Mouse (Mus musculus): Measurements from ENCODE around the gene Slc22a14. TPM values are rescaled to one million over a fixed set of nuclear protein-coding genes. Genes with fewer than 3 reads are reported as not detected.

Slc22a14 gene
- polyA plus RNA-seq, 1 experiment, result not detected

DNA sequence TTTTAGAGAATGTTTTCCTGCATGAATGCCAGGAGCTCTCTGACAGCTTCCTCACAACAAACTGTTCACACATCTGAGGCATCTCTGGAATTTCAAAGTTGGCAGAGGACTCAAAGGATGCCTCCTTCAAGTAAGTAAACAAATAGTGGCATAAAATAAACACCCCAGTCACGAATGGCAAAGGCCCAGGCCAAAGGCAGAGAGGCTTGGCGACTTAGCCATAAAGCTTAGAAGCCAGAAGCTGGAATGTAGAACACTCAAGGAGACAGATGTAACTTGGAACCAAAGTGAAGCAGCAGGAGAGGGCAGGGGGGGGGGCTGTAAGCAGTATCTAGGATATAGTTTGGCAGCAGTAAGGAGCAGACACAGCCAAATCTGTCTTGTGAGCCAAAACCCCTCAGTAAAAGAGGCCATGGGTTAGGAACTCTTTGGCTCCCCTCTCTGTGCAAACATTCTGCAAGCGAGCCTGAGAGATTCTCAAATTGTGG is 184.1 kb downstream of the Slc22a14 start:
- Histone ChIP-seq H3K4me3 (no peak overlapping the region), H3K27me3 (ENCODE audit: control insufficient read depth, insufficient read depth, insufficient read length) (peaks cover 50% of the 10 kb centered on the region), H3K4me2 (ENCODE audit: low read depth) (no peak overlapping the region), H3ac (ENCODE audit: control insufficient read depth, insufficient read length) (no peak overlapping the region), H3K79me2 (ENCODE audit: control insufficient read depth, insufficient read depth) (no peaks in the 10 kb centered on the region), H3K36me3 (ENCODE audit: control insufficient read depth, insufficient read depth) (no peaks in the 10 kb centered on the region)
- TF ChIP-seq MAX (IDR thresholded peaks at IDR 0.05; ENCODE audit: low read depth), result no peak
- no peak for TF ChIP-seq SRF (IDR thresholded peaks at IDR 0.05; ENCODE audit: control insufficient read depth, insufficient read length, low read depth)
- TF ChIP-seq TCF12 (IDR thresholded peaks at IDR 0.05; ENCODE audit: insufficient read depth, poor library complexity, severe bottlenecking), result no peak
- no peak for TF ChIP-seq MYOD1 (IDR thresholded peaks at IDR 0.05; ENCODE audit: control insufficient read depth in 1 of 3, insufficient read length in 2 of 3, low read depth in 2 of 3)
- TF ChIP-seq TCF3 (IDR thresholded peaks at IDR 0.05; ENCODE audit: insufficient read length, low read depth), result no peak
- TF ChIP-seq USF1 (IDR thresholded peaks at IDR 0.05; ENCODE audit: low read depth), result no peak
- TF ChIP-seq E2F4 (IDR thresholded peaks at IDR 0.05; ENCODE audit: insufficient read depth), result no peak
- no peak for TF ChIP-seq POLR2AphosphoS2 (IDR thresholded peaks at IDR 0.05; ENCODE audit: insufficient read length, low read depth)
- no peak for TF ChIP-seq CEBPB (IDR thresholded peaks at IDR 0.05; ENCODE audit: insufficient read depth, poor library complexity, severe bottlenecking)
- no peak for TF ChIP-seq POLR2A (IDR thresholded peaks at IDR 0.05; ENCODE audit: insufficient read length, low read depth)
- no peak for TF ChIP-seq REST (IDR thresholded peaks at IDR 0.05; ENCODE audit: insufficient read depth, insufficient read length)
- no peak for TF ChIP-seq MYOG (IDR thresholded peaks at IDR 0.05; ENCODE audit: control insufficient read depth in 1 of 3, insufficient read depth in 1 of 3, insufficient read length in 2 of 3, low read depth in 2 of 3)

DNA sequence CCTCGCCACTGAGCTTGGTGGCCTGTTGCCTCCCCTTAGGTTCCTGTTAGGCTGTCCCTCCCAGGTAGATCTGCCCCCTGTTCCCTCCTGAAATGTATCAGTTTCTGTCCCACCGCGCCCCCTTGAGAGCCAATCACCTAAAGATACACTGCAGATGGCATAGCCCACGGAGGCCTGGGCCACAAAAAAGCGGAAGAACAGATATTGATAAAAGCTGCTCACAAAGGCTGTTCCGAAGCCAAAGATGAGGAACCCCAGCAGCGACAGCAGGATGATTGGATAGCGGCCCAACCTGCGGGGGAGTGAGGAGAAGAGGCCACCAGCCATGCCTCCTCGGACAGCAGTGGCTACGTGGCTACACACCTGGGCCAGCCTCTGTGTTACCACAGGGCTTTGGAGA is 186.1 kb downstream of the Slc22a14 start:
- H3ac ChIP-seq (ENCODE audit: control insufficient read depth, insufficient read length), result no peak overlapping the region
- no peak overlapping the region for H3K4me3 ChIP-seq
- H3K27me3 ChIP-seq (ENCODE audit: control insufficient read depth, insufficient read depth, insufficient read length), result peaks cover 64% of the 10 kb centered on the region
- no peak overlapping the region for H3K4me2 ChIP-seq (ENCODE audit: low read depth)
- TF ChIP-seq CEBPB (IDR thresholded peaks at IDR 0.05; ENCODE audit: insufficient read depth, poor library complexity, severe bottlenecking) (no peak), MYOD1 (IDR thresholded peaks at IDR 0.05; ENCODE audit: control insufficient read depth in 1 of 3, insufficient read length in 2 of 3, low read depth in 2 of 3) (no peak), POLR2AphosphoS2 (IDR thresholded peaks at IDR 0.05; ENCODE audit: insufficient read length, low read depth) (no peak), MAX (IDR thresholded peaks at IDR 0.05; ENCODE audit: low read depth) (no peak), REST (IDR thresholded peaks at IDR 0.05; ENCODE audit: insufficient read depth, insufficient read length) (no peak), USF1 (IDR thresholded peaks at IDR 0.05; ENCODE audit: low read depth) (no peak)
- H3K36me3 ChIP-seq (ENCODE audit: control insufficient read depth, insufficient read depth), result no peaks in the 10 kb centered on the region
- no peaks in the 10 kb centered on the region for H3K79me2 ChIP-seq (ENCODE audit: control insufficient read depth, insufficient read depth)

DNA sequence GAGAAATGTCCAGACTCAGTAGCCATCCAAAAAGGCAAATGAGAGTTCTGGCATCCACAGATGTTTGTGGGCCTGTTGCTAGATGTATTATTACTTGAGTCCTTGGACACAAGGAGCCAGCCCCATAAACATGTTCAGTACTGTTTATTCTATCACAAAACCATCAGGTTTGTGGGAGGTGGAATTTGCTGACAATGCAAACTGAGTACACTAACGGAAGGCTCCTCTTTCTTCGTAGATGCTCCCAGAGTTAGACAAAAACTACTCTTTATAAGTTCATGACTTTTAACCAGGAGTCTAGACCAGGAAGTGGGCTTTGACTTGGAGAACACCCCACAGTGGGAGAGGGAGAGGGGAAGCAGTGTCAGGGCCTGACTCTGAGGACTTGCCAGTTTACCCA is 197.7 kb downstream of the Slc22a14 start:
- no peaks in the 10 kb centered on the region for H3K79me2 ChIP-seq (ENCODE audit: control insufficient read depth, insufficient read depth)
- TF ChIP-seq POLR2A (IDR thresholded peaks at IDR 0.05; ENCODE audit: insufficient read length, low read depth) (no peak), POLR2AphosphoS2 (IDR thresholded peaks at IDR 0.05; ENCODE audit: insufficient read length, low read depth) (no peak), MAX (IDR thresholded peaks at IDR 0.05; ENCODE audit: low read depth) (no peak), TCF3 (IDR thresholded peaks at IDR 0.05; ENCODE audit: insufficient read length, low read depth) (no peak)
- no peak overlapping the region for H3K4me3 ChIP-seq
- H3K4me2 ChIP-seq (ENCODE audit: low read depth), result no peak overlapping the region
- no peak overlapping the region for H3ac ChIP-seq (ENCODE audit: control insufficient read depth, insufficient read length)
- no peaks in the 10 kb centered on the region for H3K36me3 ChIP-seq (ENCODE audit: control insufficient read depth, insufficient read depth)
- peaks cover 40% of the 10 kb centered on the region for H3K27me3 ChIP-seq (ENCODE audit: control insufficient read depth, insufficient read depth, insufficient read length)

DNA sequence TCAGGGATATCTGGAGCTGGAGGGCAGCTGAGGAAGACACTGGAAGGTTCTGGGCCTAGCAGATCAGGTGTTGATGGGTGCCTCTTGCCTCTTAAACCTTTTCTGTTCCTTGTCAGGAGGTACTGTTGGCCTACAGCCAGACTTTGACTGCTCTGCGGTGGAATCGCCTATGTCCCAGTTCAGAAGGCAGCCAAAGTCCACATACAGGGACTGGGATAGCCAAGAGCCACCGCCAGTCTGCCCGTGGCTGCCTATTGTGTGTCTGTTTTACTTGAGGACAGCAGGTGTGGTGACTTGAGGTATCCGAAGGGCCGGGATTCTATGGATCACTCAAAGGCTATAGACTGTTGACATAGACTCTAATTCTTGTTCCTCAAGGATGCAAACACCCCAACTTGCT is 199.8 kb downstream of the Slc22a14 start:
- Histone ChIP-seq H3K36me3 (ENCODE audit: control insufficient read depth, insufficient read depth) (no peaks in the 10 kb centered on the region), H3K4me3 (no peak overlapping the region), H3K4me2 (ENCODE audit: low read depth) (no peak overlapping the region), H3K27me3 (ENCODE audit: control insufficient read depth, insufficient read depth, insufficient read length) (peaks cover 27% of the 10 kb centered on the region), H3K79me2 (ENCODE audit: control insufficient read depth, insufficient read depth) (no peaks in the 10 kb centered on the region), H3ac (ENCODE audit: control insufficient read depth, insufficient read length) (no peak overlapping the region)
- TF ChIP-seq USF1 (IDR thresholded peaks at IDR 0.05; ENCODE audit: low read depth), result no peak
- TF ChIP-seq MYOD1 (IDR thresholded peaks at IDR 0.05; ENCODE audit: control insufficient read depth in 1 of 3, insufficient read length in 2 of 3, low read depth in 2 of 3), result no peak
- no peak for TF ChIP-seq MAX (IDR thresholded peaks at IDR 0.05; ENCODE audit: low read depth)

- peaks cover 19% of the 10 kb centered on the region for H3K27me3 ChIP-seq (ENCODE audit: control insufficient read depth, insufficient read depth, insufficient read length)
- no peaks in the 10 kb centered on the region for H3K79me2 ChIP-seq (ENCODE audit: control insufficient read depth, insufficient read depth)
- H3ac ChIP-seq (ENCODE audit: control insufficient read depth, insufficient read length), result no peak overlapping the region
- no peaks in the 10 kb centered on the region for H3K36me3 ChIP-seq (ENCODE audit: control insufficient read depth, insufficient read depth)
- no peak overlapping the region for H3K4me2 ChIP-seq (ENCODE audit: low read depth)
- TF ChIP-seq MYOD1 (IDR thresholded peaks at IDR 0.05; ENCODE audit: control insufficient read depth in 1 of 3, insufficient read length in 2 of 3, low read depth in 2 of 3) (no peak), E2F4 (IDR thresholded peaks at IDR 0.05; ENCODE audit: insufficient read depth) (no peak), SRF (IDR thresholded peaks at IDR 0.05; ENCODE audit: control insufficient read depth, insufficient read length, low read depth) (no peak), MYOG (IDR thresholded peaks at IDR 0.05; ENCODE audit: control insufficient read depth in 1 of 3, insufficient read depth in 1 of 3, insufficient read length in 2 of 3, low read depth in 2 of 3) (no peak), MAX (IDR thresholded peaks at IDR 0.05; ENCODE audit: low read depth) (no peak), TCF3 (IDR thresholded peaks at IDR 0.05; ENCODE audit: insufficient read length, low read depth) (no peak), POLR2AphosphoS2 (IDR thresholded peaks at IDR 0.05; ENCODE audit: insufficient read length, low read depth) (no peak), TCF12 (IDR thresholded peaks at IDR 0.05; ENCODE audit: insufficient read depth, poor library complexity, severe bottlenecking) (no peak), USF1 (IDR thresholded peaks at IDR 0.05; ENCODE audit: low read depth) (no peak), REST (IDR thresholded peaks at IDR 0.05; ENCODE audit: insufficient read depth, insufficient read length) (no peak), CEBPB (IDR thresholded peaks at IDR 0.05; ENCODE audit: insufficient read depth, poor library complexity, severe bottlenecking) (no peak)
- no peak overlapping the region for H3K4me3 ChIP-seq
Observed at GRCm38 (mm10) chr9:119164743-119165142, 200.6 kb downstream of the Slc22a14 start.

Data from myocyte (in vitro differentiated cells).